Mouse (Mus musculus): Measurements from ENCODE around the gene Dnaja4.

GRCm38 (mm10) chr9:54676531-54676986 lies 22.1 kb upstream of the Dnaja4 start:
- TF ChIP-seq POLR2A (IDR thresholded peaks at IDR 0.05; ENCODE audit: insufficient read depth, low read depth, low read length): no peak
- TF ChIP-seq CTCF (IDR thresholded peaks at IDR 0.05; ENCODE audit: insufficient read depth, low read depth, low read length): peak; percentile 88
